Mouse (Mus musculus): Measurements from ENCODE around the gene Elovl4. TPM values are rescaled to one million over a fixed set of nuclear protein-coding genes. Genes with fewer than 3 reads are reported as not detected.

The Elovl4 gene
- polyA plus RNA-seq, 1 experiment from 2014 or later = 180 TPM

- no peak for ATAC-seq (ENCODE audit: low FRiP score, low TSS enrichment)
- Histone ChIP-seq H3K36me3 (ENCODE audit: control insufficient read depth, insufficient read depth, low read length) (no peaks in the 10 kb centered on the region), H3K4me1 (replicated peaks; ENCODE audit: control insufficient read depth, insufficient read depth) (no peaks in the 10 kb centered on the region), H3K9me3 (ENCODE audit: control insufficient read depth, low read length) (no peaks in the 10 kb centered on the region), H3K27me3 (ENCODE audit: control insufficient read depth, insufficient read depth, low read length) (no peaks in the 10 kb centered on the region), H3K9ac (ENCODE audit: low read length) (no peak overlapping the region), H3K27ac (replicated peaks) (no peak overlapping the region), H3K4me3 (ENCODE audit: low read depth, low read length) (no peak overlapping the region), H3K4me2 (replicated peaks; ENCODE audit: low read depth) (no peak overlapping the region)
- no peak for DNase-seq (ENCODE audit: low spot score)
- TF ChIP-seq EP300 (optimal IDR thresholded peaks at IDR 0.05) (no peak), CTCF (IDR thresholded peaks at IDR 0.05; ENCODE audit: low read depth) (no peak)
- whole genome bisulfite sequencing = 54% methylated on average over 4 of the region's 4 CpGs
Measured at GRCm38 (mm10) chr9:83761318-83761717, 44.8 kb downstream of the Elovl4 start.

GRCm38 (mm10) chr9:83731877-83732276 is 74.2 kb downstream of the Elovl4 start:
- TF ChIP-seq CTCF (IDR thresholded peaks at IDR 0.05; ENCODE audit: low read depth) (no peak), EP300 (optimal IDR thresholded peaks at IDR 0.05) (no peak)
- no peaks in the 10 kb centered on the region for H3K27me3 ChIP-seq (ENCODE audit: control insufficient read depth, insufficient read depth, low read length)
- H3K9me3 ChIP-seq (ENCODE audit: control insufficient read depth, low read length) = no peaks in the 10 kb centered on the region
- H3K4me3 ChIP-seq (ENCODE audit: low read depth, low read length) = no peak overlapping the region
- H3K27ac ChIP-seq (replicated peaks) = no peak overlapping the region
- H3K4me1 ChIP-seq (replicated peaks; ENCODE audit: control insufficient read depth, insufficient read depth) = 0 out of 2 replicates have a peak, but pooled peaks cover 2% of the 10 kb centered on the region
- no peak overlapping the region for H3K4me2 ChIP-seq (replicated peaks; ENCODE audit: low read depth)
- WGBS = 60% methylated on average over 2 of the region's 2 CpGs
- no peaks in the 10 kb centered on the region for H3K36me3 ChIP-seq (ENCODE audit: control insufficient read depth, insufficient read depth, low read length)
- ATAC-seq (ENCODE audit: low FRiP score, low TSS enrichment) (no peak), DNase-seq (ENCODE audit: low spot score) (no peak)
- H3K9ac ChIP-seq (ENCODE audit: low read length) = no peak overlapping the region

- Histone ChIP-seq H3K4me1 (replicated peaks; ENCODE audit: control insufficient read depth, insufficient read depth) (0 out of 2 replicates have a peak, but pooled peaks cover 2% of the 10 kb centered on the region), H3K27me3 (ENCODE audit: control insufficient read depth, insufficient read depth, low read length) (no peaks in the 10 kb centered on the region), H3K27ac (replicated peaks) (no peak overlapping the region), H3K9me3 (ENCODE audit: control insufficient read depth, low read length) (no peaks in the 10 kb centered on the region), H3K9ac (ENCODE audit: low read length) (no peak overlapping the region), H3K36me3 (ENCODE audit: control insufficient read depth, insufficient read depth, low read length) (no peaks in the 10 kb centered on the region), H3K4me2 (replicated peaks; ENCODE audit: low read depth) (no peak overlapping the region), H3K4me3 (ENCODE audit: low read depth, low read length) (no peak overlapping the region)
- TF ChIP-seq EP300 (optimal IDR thresholded peaks at IDR 0.05) (no peak), CTCF (IDR thresholded peaks at IDR 0.05; ENCODE audit: low read depth) (no peak)
- WGBS = 53% methylated on average over 7 of the region's 7 CpGs
- no peak for ATAC-seq (ENCODE audit: low FRiP score, low TSS enrichment)
- no peak for DNase-seq (ENCODE audit: low spot score)
Measured at GRCm38 (mm10) chr9:83730836-83731235, 75.2 kb downstream of the Elovl4 start.

Other genes with a start within 250 kb of the Elovl4 start
- gene Ttk, start 28.4 kb upstream of the Elovl4 start, polyA plus RNA-seq (2015; fragmentation: Nextera tagmentation; extraction: Ambion mirVana) = 4.5 and 5.5 TPM in 2 replicates
- 25.2 and 27.2 TPM in 2 replicates for gene Bckdhb, start 118.9 kb upstream of the Elovl4 start, polyA plus RNA-seq (2015; fragmentation: Nextera tagmentation; extraction: Ambion mirVana)

Measured in stomach, postnatal 0 days (tissue).